Mouse (Mus musculus) stomach, postnatal 0 days (tissue): ENCODE measurements around the gene Dlgap1.

Experiments used
- CTCF ChIP-seq: IDR thresholded peaks from 2 replicates; pipeline ENCODE4 v1.5.1; 2016; ENCODE audit warnings: antibody characterized with exemption, low read depth, mild to moderate bottlenecking, moderate library complexity
- EP300 ChIP-seq: optimal IDR thresholded peaks from 2 replicates; pipeline ENCODE3; 2016; ENCODE audit warnings: antibody characterized with exemption

GRCm38 (mm10) chr17:70849399-70850232 lies 880.7 kb downstream of the Dlgap1 start:
- TF ChIP-seq CTCF: peak; percentile 48; the same call in 1 of the 2 replicates
- peak; percentile 70 for TF ChIP-seq EP300
